Mouse (Mus musculus) testis, adult 2 months (tissue): ENCODE results near the gene Rtel1. TPM values are rescaled to one million over a fixed set of nuclear protein-coding genes. Genes with fewer than 3 reads are reported as not detected.

ENCODE experiments used
- H3K27ac ChIP-seq: fragments of 200-500 bp; 2 replicates; pipeline ENCODE4 v1.5.1; 2012; ENCODE audit warnings: low read depth, low read length; ENCODE audit not compliant: control insufficient read depth, insufficient read depth
- H3K27me3 ChIP-seq: fragments of 200-500 bp; 2 replicates; pipeline ENCODE4 v1.6.1; 2012; ENCODE audit warnings: mild to moderate bottlenecking, low read length, moderate library complexity; ENCODE audit not compliant: control insufficient read depth, insufficient read depth
- H3K36me3 ChIP-seq: fragments of 200-500 bp; 2 replicates; pipeline ENCODE4 v1.6.1; 2012; ENCODE audit warnings: mild to moderate bottlenecking, low read length; ENCODE audit not compliant: control insufficient read depth, insufficient read depth
- H3K4me1 ChIP-seq: fragments of 200-500 bp; 2 replicates; pipeline ENCODE4 v1.6.1; 2012; ENCODE audit warnings: low read length; ENCODE audit not compliant: control insufficient read depth, insufficient read depth
- H3K4me3 ChIP-seq: fragments of 200-500 bp; 2 replicates; pipeline ENCODE4 v1.5.1; 2012; ENCODE audit warnings: low read depth, mild to moderate bottlenecking, low read length, moderate library complexity, mixed read lengths; ENCODE audit not compliant: control insufficient read depth
- CTCF ChIP-seq: fragments of 200-500 bp; IDR thresholded peaks from 2 replicates; pipeline ENCODE4 v1.5.1; 2012; ENCODE audit warnings: low read depth, mild to moderate bottlenecking, inconsistent platforms, low read length, moderate library complexity; ENCODE audit not compliant: control insufficient read depth, insufficient read depth, insufficient replicate concordance
- POLR2A ChIP-seq: fragments of 200-500 bp; IDR thresholded peaks from 2 replicates; pipeline ENCODE4 v1.6.1; 2012; ENCODE audit warnings: low read depth, mild to moderate bottlenecking, inconsistent platforms, low read length, moderate library complexity; ENCODE audit not compliant: control insufficient read depth
- polyA plus RNA-seq: library from polyadenylated mRNA; depleted of rRNA; stranded (reverse); fragments of >200 nt; gene quantifications from 2 replicates; pipeline ENCODE4 v1.2.3, GENCODE M21; 2012

The Rtel1 gene
- polyA plus RNA-seq, 1 experiment, result 71.8 TPM

- TF ChIP-seq CTCF (no peak), POLR2A (no peak)
- no peaks in the 10 kb centered on the region for H3K27me3 ChIP-seq
- H3K4me1 ChIP-seq, result no peaks in the 10 kb centered on the region
- H3K4me3 ChIP-seq, result no peak overlapping the region
- H3K27ac ChIP-seq, result no peak overlapping the region
- peaks cover 2% of the 10 kb centered on the region; the same call in 1 of the 2 replicates for H3K36me3 ChIP-seq
These were observed 60.7 kb downstream of the Rtel1 start for GRCm38 (mm10) chr2:181380251-181380650.

- no peak overlapping the region for H3K27ac ChIP-seq
- no peaks in the 10 kb centered on the region for H3K27me3 ChIP-seq
- H3K4me1 ChIP-seq, result no peaks in the 10 kb centered on the region
- H3K36me3 ChIP-seq, result peaks cover 2% of the 10 kb centered on the region; the same call in 1 of the 2 replicates
- no peak overlapping the region for H3K4me3 ChIP-seq
- TF ChIP-seq CTCF, result no peak
- no peak for TF ChIP-seq POLR2A
These were observed 61.6 kb downstream of the Rtel1 start for GRCm38 (mm10) chr2:181381107-181381506.

GRCm38 (mm10) chr2:181381631-181382306 is 62.2 kb downstream of the Rtel1 start:
- no peak for TF ChIP-seq CTCF
- TF ChIP-seq POLR2A, result no peak
- peaks cover 2% of the 10 kb centered on the region; the same call in 1 of the 2 replicates for H3K36me3 ChIP-seq
- no peak overlapping the region for H3K27ac ChIP-seq
- H3K27me3 ChIP-seq, result no peaks in the 10 kb centered on the region
- H3K4me1 ChIP-seq, result no peaks in the 10 kb centered on the region
- no peak overlapping the region for H3K4me3 ChIP-seq

- Histone ChIP-seq H3K36me3 (peaks cover 2% of the 10 kb centered on the region; the same call in 1 of the 2 replicates), H3K27ac (no peak overlapping the region), H3K27me3 (no peaks in the 10 kb centered on the region), H3K4me1 (no peaks in the 10 kb centered on the region), H3K4me3 (no peak overlapping the region)
- TF ChIP-seq CTCF (no peak), POLR2A (no peak)
These were observed 64.9 kb downstream of the Rtel1 start for GRCm38 (mm10) chr2:181384463-181384862.

- no peak overlapping the region for H3K27ac ChIP-seq
- H3K4me3 ChIP-seq, result no peak overlapping the region
- peaks cover 2% of the 10 kb centered on the region; the same call in 1 of the 2 replicates for H3K36me3 ChIP-seq
- no peaks in the 10 kb centered on the region for H3K4me1 ChIP-seq
- H3K27me3 ChIP-seq, result no peaks in the 10 kb centered on the region
- no peak for TF ChIP-seq POLR2A
- TF ChIP-seq CTCF, result no peak
These were observed 65.4 kb downstream of the Rtel1 start for GRCm38 (mm10) chr2:181384919-181385391.

GRCm38 (mm10) chr2:181385885-181386284 is 66.3 kb downstream of the Rtel1 start:
- no peaks in the 10 kb centered on the region for H3K4me1 ChIP-seq
- no peaks in the 10 kb centered on the region for H3K27me3 ChIP-seq
- no peak overlapping the region for H3K4me3 ChIP-seq
- H3K27ac ChIP-seq, result no peak overlapping the region
- TF ChIP-seq CTCF, result no peak
- no peak for TF ChIP-seq POLR2A
- H3K36me3 ChIP-seq, result no peaks in the 10 kb centered on the region; the same call in 1 of the 2 replicates

- Histone ChIP-seq H3K4me1 (no peaks in the 10 kb centered on the region), H3K4me3 (no peak overlapping the region), H3K27ac (no peak overlapping the region), H3K27me3 (no peaks in the 10 kb centered on the region), H3K36me3 (no peaks in the 10 kb centered on the region; the same call in 1 of the 2 replicates)
- TF ChIP-seq CTCF (no peak), POLR2A (no peak)
These were observed 67.2 kb downstream of the Rtel1 start for GRCm38 (mm10) chr2:181386663-181387210.
